Mouse (Mus musculus) CH12.LX (cell line): ENCODE measurements around the gene Erich4. TPM values are rescaled to one million over a fixed set of nuclear protein-coding genes. Genes with fewer than 3 reads are reported as not detected.

ENCODE experiments used
- DNase-seq: peaks from one replicate; pipeline ENCODE4 v3.0.0-alpha.2; 2013; ENCODE audit errors: extremely low read depth
- H3K27ac ChIP-seq: 2 replicates; pipeline ENCODE4 v1.5.1; 2012; ENCODE audit warnings: low read depth, mild to moderate bottlenecking, control low read depth, moderate library complexity; ENCODE audit not compliant: insufficient read depth
- H3K27me3 ChIP-seq: replicated peaks from 2 replicates; pipeline ENCODE3; 2012; ENCODE audit warnings: inconsistent platforms
- H3K36me3 ChIP-seq, 2 experiments: replicated peaks in 1 of 2; 2 replicates each; pipeline versions ENCODE3 to v1.6.1; 2012; ENCODE audit warnings: inconsistent platforms in 1 of 2, low read length in 1 of 2, mild to moderate bottlenecking in 1 of 2, mixed read lengths in 1 of 2, moderate library complexity in 1 of 2; ENCODE audit not compliant: control insufficient read depth in 1 of 2, insufficient read depth in 1 of 2
- H3K4me1 ChIP-seq, 2 experiments: 2 replicates each; pipeline ENCODE4 v1.6.1; 2012; ENCODE audit warnings: inconsistent platforms in 1 of 2, moderate library complexity in 1 of 2; ENCODE audit not compliant: insufficient read depth in 2 of 2, control insufficient read depth in 1 of 2
- H3K4me2 ChIP-seq: 2 replicates; pipeline ENCODE4 v1.6.1; 2012; ENCODE audit warnings: low read depth, mild to moderate bottlenecking, control low read depth; ENCODE audit not compliant: poor library complexity, insufficient read depth, severe bottlenecking
- H3K4me3 ChIP-seq, 3 experiments: fragments of 150-350 bp in 1 of 3; sonication (generic) in 1 of 3; replicated peaks in 1 of 3; 2 replicates each; pipeline versions ENCODE3 to v1.5.1; 2011 to 2012; ENCODE audit warnings: low read depth in 2 of 3, low read length in 2 of 3, mild to moderate bottlenecking in 2 of 3, moderate library complexity in 2 of 3, control low read depth in 1 of 3, improper control_type of control experiment in 1 of 3, inconsistent platforms in 1 of 3, mixed read lengths in 1 of 3; ENCODE audit not compliant: poor library complexity in 1 of 3
- H3K79me2 ChIP-seq: replicated peaks from 2 replicates; pipeline ENCODE4 v1.6.1; 2012; ENCODE audit warnings: mild to moderate bottlenecking, moderate library complexity; ENCODE audit not compliant: control insufficient read depth, poor library complexity, insufficient read depth, severe bottlenecking; ENCODE audit errors: extremely low read depth
- H3K9ac ChIP-seq: 2 replicates; pipeline ENCODE4 v1.6.1; 2012; ENCODE audit warnings: low read depth, mild to moderate bottlenecking, control low read depth, moderate library complexity; ENCODE audit not compliant: insufficient read depth
- H3K9me3 ChIP-seq: replicated peaks from 2 replicates; pipeline ENCODE3; 2012; ENCODE audit warnings: low read length, inconsistent platforms, mixed read lengths
- CTCF ChIP-seq, 2 experiments: IDR thresholded peaks in 1 of 2; conservative IDR thresholded peaks in 1 of 2; 2 replicates each; pipeline ENCODE4 v1.5.1; 2011 to 2012; ENCODE audit warnings: low read depth in 2 of 2, low read length in 2 of 2, improper control_type of control experiment in 1 of 2, inconsistent platforms in 1 of 2, mild to moderate bottlenecking in 1 of 2, moderate library complexity in 1 of 2
- ETS1 ChIP-seq: conservative IDR thresholded peaks from 2 replicates; pipeline ENCODE4 v1.6.1; 2012; ENCODE audit warnings: low read depth, mild to moderate bottlenecking, inconsistent platforms, low read length, improper control_type of control experiment, moderate library complexity
- IRF4 ChIP-seq: IDR thresholded peaks from 2 replicates; pipeline ENCODE4 v1.6.1; 2014; ENCODE audit warnings: low read depth, mild to moderate bottlenecking, inconsistent platforms, low read length, improper control_type of control experiment
- MAZ ChIP-seq: IDR thresholded peaks from 2 replicates; pipeline ENCODE4 v1.6.1; 2012; ENCODE audit warnings: low read depth, mild to moderate bottlenecking, inconsistent platforms, low read length, improper control_type of control experiment, moderate library complexity
- MEF2A ChIP-seq: IDR thresholded peaks from 2 replicates; pipeline ENCODE4 v1.6.1; 2014; ENCODE audit warnings: low read depth, mild to moderate bottlenecking, inconsistent platforms, low read length, improper control_type of control experiment, borderline replicate concordance
- MYC ChIP-seq: IDR thresholded peaks from 2 replicates; pipeline ENCODE4 v1.6.1; 2011; ENCODE audit warnings: low read depth, mild to moderate bottlenecking, improper control_type of control experiment, low read length
- NELFE ChIP-seq: IDR thresholded peaks from 2 replicates; pipeline ENCODE4 v1.6.1; 2011; ENCODE audit warnings: low read depth, low read length, improper control_type of control experiment
- SMC3 ChIP-seq: IDR thresholded peaks from 2 replicates; pipeline ENCODE4 v1.6.1; 2011; ENCODE audit warnings: low read depth, low read length, improper control_type of control experiment
- TBP ChIP-seq: conservative IDR thresholded peaks from 2 replicates; pipeline ENCODE4 v1.6.1; 2011; ENCODE audit warnings: low read depth, low read length, improper control_type of control experiment
- TCF12 ChIP-seq: IDR thresholded peaks from 2 replicates; pipeline ENCODE4 v1.6.1; 2014; ENCODE audit warnings: low read depth, mild to moderate bottlenecking, inconsistent platforms, low read length, improper control_type of control experiment
- UBTF ChIP-seq: IDR thresholded peaks from 2 replicates; pipeline ENCODE4 v1.6.1; 2012; ENCODE audit warnings: low read depth, mild to moderate bottlenecking, inconsistent platforms, low read length, improper control_type of control experiment, moderate library complexity
- ZC3H11A ChIP-seq: IDR thresholded peaks from 2 replicates; pipeline ENCODE4 v1.6.1; 2012; ENCODE audit warnings: low read depth, mild to moderate bottlenecking, inconsistent platforms, low read length, improper control_type of control experiment
- ZNF384 ChIP-seq: IDR thresholded peaks from 2 replicates; pipeline ENCODE4 v1.6.1; 2012; ENCODE audit warnings: low read depth, low read length, improper control_type of control experiment, inconsistent platforms
- dilution Hi-C: fragments of 300-500 bp; cut with MboI; formaldehyde crosslinking; loops from 2 replicates; pipeline ENCODE4 v1.14.3; 2020; ENCODE audit warnings: low sequenced_read_pairs; ENCODE audit not compliant: extremely low pct_unique_long_range_greater_than_20kb, extremely low pct_ligation_motif_present
- in situ Hi-C: fragments of 300-500 bp; cut with MboI; formaldehyde crosslinking; loops from 3 replicates; pipeline ENCODE4 v1.14.3; 2019; ENCODE audit warnings: low sequenced_read_pairs, low pct_ligation_motif_present, low pct_unique_long_range_greater_than_20kb, mixed read lengths
- polyA plus RNA-seq: library from polyadenylated mRNA; unstranded; fragments of >175 nt; gene quantifications from 2 replicates; pipeline ENCODE4 v1.2.1, GENCODE M21; 2012; ENCODE audit warnings: low read depth; ENCODE audit not compliant: insufficient read length
- total RNA-seq, 2 experiments: library from RNA; depleted of rRNA; stranded (reverse); fragments of 300-350 nt in 1 of 2; fragments of >200 nt in 1 of 2; gene quantifications; 2 replicates each; pipeline ENCODE4 v1.2.3; 2012 to 2014

Gene Erich4
- total and polyA plus RNA-seq, 3 experiments: not detected

DNA sequence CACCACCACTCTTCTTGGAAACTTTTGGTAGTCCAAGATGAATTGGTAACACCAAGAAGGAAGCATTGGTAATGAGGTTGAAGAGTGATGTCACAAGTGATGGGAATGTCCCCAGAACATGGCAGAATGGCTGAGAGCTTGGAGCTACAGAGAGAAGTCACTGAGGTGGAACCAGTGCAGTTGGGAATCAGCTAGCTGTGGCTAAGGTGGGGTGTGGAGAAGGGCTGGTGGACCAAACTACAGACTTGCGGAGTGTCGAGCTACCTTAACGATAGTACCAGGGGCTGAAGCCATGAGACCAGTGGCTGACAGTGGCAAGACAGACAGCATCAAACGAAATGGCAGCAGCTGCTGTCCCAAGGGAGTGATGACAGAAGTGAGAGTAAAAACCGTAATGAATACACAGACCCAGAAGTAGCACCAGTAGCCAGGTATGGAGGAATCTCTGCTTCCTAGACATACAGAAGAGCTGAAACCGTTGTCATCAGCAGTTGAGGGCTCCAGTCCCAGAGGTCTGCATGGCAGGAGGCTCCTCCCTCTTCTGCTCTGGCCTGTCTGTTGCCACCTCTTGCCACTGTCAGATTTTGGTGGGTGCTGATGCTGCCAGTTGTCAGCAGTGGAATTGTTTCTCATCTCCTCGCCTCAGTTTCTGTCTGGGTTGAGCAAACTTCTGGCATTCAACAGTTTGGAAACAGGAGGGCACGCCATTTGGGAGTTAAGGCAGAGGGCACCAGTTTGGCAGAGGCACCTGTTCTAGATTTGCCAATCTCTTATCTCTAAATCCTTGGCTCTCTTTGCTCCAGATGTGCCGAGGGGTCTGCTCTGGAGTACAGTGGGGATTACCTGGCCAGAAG lies 30.1 kb downstream of the Erich4 start:
- peaks cover 16 to 23% of the 10 kb centered on the region in 2 experiments for H3K4me1 ChIP-seq
- no peaks in the 10 kb centered on the region for H3K79me2 ChIP-seq
- 0 out of 2 replicates have a peak overlapping the region, but pooled peaks have one; percentile 27 for H3K4me2 ChIP-seq
- H3K9ac ChIP-seq: no peak overlapping the region
- dilution Hi-C loops (no loop called here), in situ Hi-C loops (no loop called here)
- no peaks in the 10 kb centered on the region for H3K36me3 ChIP-seq
- H3K27me3 ChIP-seq: peaks cover 2% of the 10 kb centered on the region
- H3K9me3 ChIP-seq: peaks cover 9% of the 10 kb centered on the region
- H3K4me3 ChIP-seq: no peak overlapping the region
- TF ChIP-seq ETS1 (0 out of 2 replicates have a peak, but pooled peaks have one; percentile 7), IRF4 (0 out of 2 replicates have a peak, but pooled peaks have one; percentile 26), TCF12 (peak; percentile 21; the same call in 1 of the 2 replicates), MAZ (no peak), UBTF (no peak), NELFE (no peak)
- no peak overlapping the region for H3K27ac ChIP-seq
- DNase-seq: peak; percentile 72

DNA sequence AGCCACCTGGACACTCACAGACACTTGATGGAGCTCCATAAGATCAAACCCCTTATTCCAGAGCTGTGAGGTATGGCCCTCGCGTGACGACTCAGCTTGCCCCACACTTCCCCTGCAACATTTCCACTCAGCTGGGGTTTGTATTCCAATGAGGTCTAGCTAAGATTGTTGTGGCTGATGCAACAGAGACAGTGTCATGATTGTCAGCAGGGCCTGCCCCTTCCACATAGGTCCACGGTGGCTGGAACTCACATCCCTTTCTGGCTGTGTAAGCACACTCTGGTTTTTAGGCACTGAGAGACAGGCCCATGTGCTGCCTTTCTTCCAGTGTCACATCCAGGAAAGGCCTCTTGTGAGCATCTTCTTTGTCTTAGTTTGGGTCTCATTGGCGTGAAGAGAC lies 31.0 kb downstream of the Erich4 start:
- H3K9ac ChIP-seq: no peak overlapping the region
- H3K36me3 ChIP-seq: no peaks in the 10 kb centered on the region
- H3K4me1 ChIP-seq: peaks cover 16 to 23% of the 10 kb centered on the region in 2 experiments
- no peak overlapping the region for H3K4me3 ChIP-seq
- dilution Hi-C loops: no loop called here
- H3K4me2 ChIP-seq: no peak overlapping the region
- no peak overlapping the region for H3K27ac ChIP-seq
- in situ Hi-C loops: no loop called here
- H3K27me3 ChIP-seq: peaks cover 2% of the 10 kb centered on the region
- TF ChIP-seq ZC3H11A (no peak), TBP (no peak), MYC (no peak), ZNF384 (no peak), ETS1 (peak; percentile 40), MEF2A (no peak), CTCF (conservative IDR thresholded peaks at IDR 0.05 in 1 of 2, IDR thresholded peaks at IDR 0.05 in 1 of 2; ENCODE audit: low read depth in 2 of 2, low read length in 2 of 2) (no peak), SMC3 (no peak)
- peak; percentile 50 for DNase-seq
- H3K79me2 ChIP-seq: no peaks in the 10 kb centered on the region
- peaks cover 9% of the 10 kb centered on the region for H3K9me3 ChIP-seq
